Mouse (Mus musculus) ES-E14 (cell line): ENCODE data around the gene Paqr7.

ENCODE experiments used
- CHD2 ChIP-seq: IDR thresholded peaks from 2 replicates; pipeline ENCODE4 v1.6.1; 2014; ENCODE audit warnings: mild to moderate bottlenecking, low read depth, low read length, inconsistent platforms
- MAFK ChIP-seq: IDR thresholded peaks from 2 replicates; pipeline ENCODE4 v1.6.1; 2014; ENCODE audit warnings: mild to moderate bottlenecking, low read depth, low read length, inconsistent platforms; ENCODE audit not compliant: insufficient read depth
- ZC3H11A ChIP-seq: IDR thresholded peaks from 2 replicates; pipeline ENCODE4 v1.6.1; 2012; ENCODE audit warnings: low read depth, mild to moderate bottlenecking, inconsistent platforms, low read length, borderline replicate concordance
- ZNF384 ChIP-seq: IDR thresholded peaks from 2 replicates; pipeline ENCODE4 v1.6.1; 2012; ENCODE audit warnings: low read depth, low read length, inconsistent platforms

DNA sequence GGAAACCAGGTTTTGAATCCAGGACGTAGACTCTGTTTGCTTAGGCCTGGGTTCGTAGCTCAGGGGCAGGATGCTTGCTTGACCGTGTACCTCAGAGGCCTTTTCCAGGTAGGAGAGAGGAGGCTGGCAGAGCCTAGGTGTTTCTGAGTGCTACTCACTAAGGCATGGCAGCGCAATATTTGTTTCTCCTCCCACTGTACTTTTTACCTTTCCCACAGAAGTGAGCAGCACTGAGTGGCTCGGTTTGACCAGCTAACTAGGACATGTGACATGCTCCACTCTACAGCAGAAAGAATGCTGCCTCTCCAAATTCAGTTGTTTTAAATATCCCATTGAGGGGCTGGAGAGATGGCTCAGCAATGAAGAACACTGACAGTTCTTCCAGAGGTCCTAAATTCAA, 8.3 kb upstream of the Paqr7 start:
- TF ChIP-seq ZNF384: no peak
- TF ChIP-seq ZC3H11A: no peak
- TF ChIP-seq MAFK: no peak
- no peak for TF ChIP-seq CHD2
